Mouse (Mus musculus): ENCODE results near the gene Gm49373.
"Not testable (repeated sequence)": the region's sequence is repeated elsewhere in the genome, so short reads cannot be mapped to it uniquely, and the experiment has no call there.

Gm49373 gene

GRCm38 (mm10) chr9:21072641-21073040, 255 bp downstream of the Gm49373 start:
- peak; percentile 13 for DNase-seq (ENCODE audit: low spot score)

DNA sequence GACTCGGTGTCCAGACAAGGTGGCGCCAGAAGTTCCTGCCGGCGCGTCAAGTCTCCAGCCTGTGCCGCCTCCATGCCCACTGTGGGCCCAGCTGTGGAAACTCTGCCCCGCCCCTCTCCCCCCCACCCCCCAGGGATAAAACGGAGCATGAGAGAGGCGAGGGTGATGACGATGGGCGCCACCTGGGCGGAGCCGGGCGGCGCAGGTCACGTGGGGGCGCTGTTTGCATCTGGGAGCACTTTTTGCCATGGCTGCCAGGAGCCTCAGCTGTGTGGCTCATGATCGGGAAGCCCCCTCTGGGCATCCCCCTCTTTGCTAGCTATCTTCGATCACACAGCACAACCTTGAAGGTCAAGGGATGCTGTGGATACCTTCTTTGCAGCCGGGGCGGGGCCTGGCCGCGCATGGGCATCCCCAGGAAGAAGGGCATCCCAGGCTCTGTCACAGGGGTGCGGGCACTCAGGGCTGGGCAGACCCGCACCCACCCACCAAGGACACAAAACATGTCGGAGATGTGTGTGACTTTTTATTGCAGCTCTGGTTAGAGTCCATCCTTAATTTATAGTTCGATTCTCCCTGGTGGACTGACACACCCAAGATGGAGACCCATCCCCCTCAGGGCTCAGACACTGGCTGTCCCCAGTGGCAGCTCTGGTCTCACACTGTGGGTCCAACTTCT, 5.8 kb downstream of the Gm49373 start, which contains the start of gene Zglp1:
TSS of gene Zglp1 (minus strand) at position 88 of the 679 bp plus-strand sequence.
- no peak for DNase-seq (ENCODE audit: low spot score)

GRCm38 (mm10) chr9:21062928-21063327, 10.0 kb downstream of the Gm49373 start:
- no peak for DNase-seq (ENCODE audit: low spot score)

- no peak for DNase-seq (ENCODE audit: low spot score)
Observed at GRCm38 (mm10) chr9:21051578-21051977, 21.3 kb downstream of the Gm49373 start.

DNA sequence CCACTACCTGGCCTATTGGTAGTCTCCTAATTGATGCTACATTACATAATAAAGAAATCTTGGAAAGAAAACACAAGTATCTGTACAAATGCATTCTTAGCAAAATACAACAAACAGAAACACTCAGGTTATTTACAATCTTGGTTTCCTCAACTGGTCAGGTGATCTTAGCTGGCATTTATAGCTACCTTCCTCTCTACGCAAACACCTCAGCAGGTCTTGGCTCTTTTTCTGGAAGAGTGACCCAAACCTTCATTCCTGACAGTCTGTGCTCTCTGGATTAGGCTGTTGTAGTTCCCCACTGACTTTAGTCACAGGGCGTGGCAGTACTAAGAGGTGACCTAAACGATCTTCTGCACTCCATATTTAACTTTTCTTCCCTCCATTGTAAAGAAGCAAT, 27.7 kb downstream of the Gm49373 start:
- no peak for DNase-seq (ENCODE audit: low spot score)

- DNase-seq (ENCODE audit: low spot score) = not testable (repeated sequence)
Observed at GRCm38 (mm10) chr9:21044785-21045184, 28.1 kb downstream of the Gm49373 start.

GRCm38 (mm10) chr9:21043563-21043962, 29.3 kb downstream of the Gm49373 start:
- no peak for DNase-seq (ENCODE audit: low spot score)

DNA sequence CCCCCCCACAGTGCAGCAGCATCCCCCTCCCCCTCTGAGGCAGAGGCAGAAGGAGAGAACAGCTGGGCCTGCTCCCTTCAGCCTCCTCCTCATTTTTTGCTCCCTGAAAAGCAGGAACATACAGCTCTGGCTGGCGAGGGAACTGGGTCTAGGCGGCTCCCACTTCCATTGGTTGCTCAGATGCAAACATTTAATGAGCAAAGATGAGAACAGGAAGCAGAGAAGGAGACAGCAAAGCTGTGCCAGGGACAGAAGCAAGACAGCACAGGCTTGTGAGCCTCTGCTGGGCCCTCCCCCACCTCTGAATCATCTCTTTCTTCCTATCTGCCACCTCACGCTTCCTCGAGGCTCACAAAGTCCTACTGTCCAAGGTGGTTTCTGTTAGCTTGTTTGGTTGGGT, 31.6 kb downstream of the Gm49373 start:
- no peak for DNase-seq (ENCODE audit: low spot score)

- no peak for DNase-seq (ENCODE audit: low spot score)
Observed at GRCm38 (mm10) chr9:21039779-21040178, 33.1 kb downstream of the Gm49373 start.

GRCm38 (mm10) chr9:21037481-21037891, 35.4 kb downstream of the Gm49373 start:
- no peak for DNase-seq (ENCODE audit: low spot score)

DNA sequence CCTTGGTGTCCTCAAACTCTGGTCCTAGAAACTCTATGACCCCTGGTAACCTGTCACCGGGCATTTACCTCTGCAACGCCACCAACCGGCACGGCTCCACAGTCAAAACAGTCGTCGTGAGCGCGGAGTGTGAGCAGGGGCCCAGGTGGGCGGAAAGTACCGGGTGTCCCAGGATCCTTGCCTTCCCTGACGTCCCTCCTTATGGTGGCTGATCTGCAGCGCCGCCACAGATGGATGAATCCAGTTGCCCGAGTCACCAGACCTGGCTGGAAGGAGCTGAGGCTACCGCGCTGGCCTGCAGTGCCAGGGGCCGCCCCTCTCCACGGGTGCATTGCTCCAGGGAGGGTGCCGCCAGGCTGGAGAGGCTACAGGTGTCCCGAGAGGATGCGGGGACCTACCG, 36.2 kb downstream of the Gm49373 start:
- no peak for DNase-seq (ENCODE audit: low spot score)

- no peak for DNase-seq (ENCODE audit: low spot score)
Observed at GRCm38 (mm10) chr9:21036161-21036560, 36.7 kb downstream of the Gm49373 start.

DNA sequence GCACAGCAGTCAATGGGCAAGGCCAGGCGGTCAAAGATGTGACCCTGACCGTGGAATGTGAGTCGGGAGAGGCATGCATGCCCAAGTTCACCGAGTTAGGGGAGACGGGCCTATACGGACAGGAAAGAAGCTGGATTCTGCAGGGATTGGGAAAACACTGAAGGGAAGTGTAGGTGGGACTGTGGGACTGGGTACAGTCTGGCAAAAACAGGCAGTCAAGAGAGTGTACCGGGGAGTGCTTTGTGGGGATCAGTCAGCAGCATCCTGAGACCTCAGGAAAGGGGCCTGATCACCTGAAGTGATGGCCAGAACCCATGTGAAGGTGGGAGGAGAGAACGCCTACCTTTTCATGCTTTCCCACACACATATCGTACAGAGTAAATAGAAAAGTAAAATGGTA, 37.3 kb downstream of the Gm49373 start:
- no peak for DNase-seq (ENCODE audit: low spot score)

DNA sequence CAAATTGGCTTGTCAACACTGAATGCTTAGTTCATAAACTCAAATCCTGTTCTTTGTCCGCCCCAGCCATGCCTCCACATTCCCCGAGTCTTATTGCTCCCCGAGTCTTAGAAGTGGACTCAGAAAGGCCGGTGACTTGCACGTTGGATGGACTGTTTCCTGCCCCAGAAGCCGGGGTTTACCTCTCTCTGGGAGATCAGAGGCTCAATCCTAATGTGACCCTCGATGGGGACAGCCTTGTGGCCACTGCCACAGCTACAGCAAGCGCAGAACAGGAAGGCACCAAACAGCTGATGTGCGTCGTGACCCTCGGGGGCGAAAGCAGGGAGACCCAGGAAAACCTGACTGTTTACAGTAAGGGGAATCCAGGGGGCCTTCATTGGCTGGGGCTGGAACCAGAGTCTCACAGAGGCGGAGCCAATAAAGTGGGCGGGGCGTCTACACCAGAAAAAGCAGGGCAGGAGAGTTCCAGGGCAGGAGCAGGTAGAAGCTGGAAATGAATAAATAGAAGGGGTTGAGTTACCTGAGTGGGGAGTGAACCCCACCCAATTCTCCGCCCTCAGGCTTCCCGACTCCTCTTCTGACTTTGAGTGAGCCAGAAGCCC, 38.3 kb downstream of the Gm49373 start:
- no peak for DNase-seq (ENCODE audit: low spot score)

DNA sequence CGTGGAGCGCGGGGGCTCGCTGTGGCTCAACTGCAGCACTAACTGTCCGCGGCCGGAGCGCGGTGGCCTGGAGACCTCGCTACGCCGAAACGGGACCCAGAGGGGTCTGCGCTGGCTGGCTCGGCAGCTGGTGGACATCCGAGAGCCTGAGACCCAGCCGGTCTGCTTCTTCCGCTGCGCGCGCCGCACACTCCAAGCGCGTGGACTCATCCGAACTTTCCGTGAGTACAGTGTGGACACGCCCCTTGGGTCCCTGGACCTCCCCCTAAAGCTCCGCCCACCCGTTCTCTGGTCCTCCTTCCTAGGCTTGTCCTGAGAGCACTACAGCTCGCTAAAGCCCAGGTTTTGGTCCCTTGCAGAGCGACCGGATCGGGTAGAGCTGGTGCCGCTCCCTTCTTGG, 39.8 kb downstream of the Gm49373 start:
- DNase-seq (ENCODE audit: low spot score) = peak; percentile 75

DNA sequence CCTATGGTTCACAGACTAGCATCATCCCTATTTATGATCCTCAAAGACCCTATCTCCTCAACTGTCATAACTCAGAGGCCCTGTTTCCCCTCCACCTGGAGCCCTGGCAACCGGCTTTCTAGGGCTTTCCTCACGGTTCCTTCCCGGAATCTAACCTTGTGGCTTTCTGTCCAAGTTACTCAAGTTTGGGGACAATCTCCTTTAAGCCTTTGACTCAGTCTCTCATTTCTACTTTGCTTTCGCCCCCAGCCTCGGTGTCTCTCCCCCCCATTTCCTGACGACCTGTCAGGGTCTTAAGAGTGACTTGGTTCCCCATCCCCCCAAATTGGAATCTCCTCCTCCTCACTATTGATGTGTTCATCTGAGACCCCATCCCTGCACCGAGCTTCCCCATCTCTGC, 40.4 kb downstream of the Gm49373 start:
- DNase-seq (ENCODE audit: low spot score) = no peak

DNA sequence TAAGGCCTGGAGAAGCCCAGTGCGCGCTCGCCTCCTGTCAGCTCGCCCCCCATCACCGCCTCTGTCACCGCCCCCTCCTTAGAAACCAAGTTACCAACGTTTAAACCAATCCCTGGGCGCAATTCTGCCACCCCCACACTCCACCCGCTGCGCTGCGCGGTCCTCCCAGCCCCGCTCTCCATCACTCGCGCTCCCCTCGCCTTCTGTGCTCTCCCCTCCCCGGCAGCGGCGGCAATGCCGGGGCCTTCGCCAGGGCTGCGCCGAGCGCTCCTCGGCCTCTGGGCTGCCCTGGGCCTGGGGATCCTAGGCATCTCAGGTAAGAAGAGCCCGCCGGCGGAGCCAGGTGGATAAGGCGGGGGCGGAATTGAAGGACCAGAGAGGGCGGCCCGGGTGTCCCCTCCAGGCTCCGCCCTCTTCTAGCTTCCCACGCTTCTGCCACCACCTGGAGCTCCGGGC, 41.0 kb downstream of the Gm49373 start, which contains the start of gene Icam5:
TSS of gene Icam5 (plus strand) at position 178 of the 456 bp plus-strand sequence.
- no peak for DNase-seq (ENCODE audit: low spot score)

DNA sequence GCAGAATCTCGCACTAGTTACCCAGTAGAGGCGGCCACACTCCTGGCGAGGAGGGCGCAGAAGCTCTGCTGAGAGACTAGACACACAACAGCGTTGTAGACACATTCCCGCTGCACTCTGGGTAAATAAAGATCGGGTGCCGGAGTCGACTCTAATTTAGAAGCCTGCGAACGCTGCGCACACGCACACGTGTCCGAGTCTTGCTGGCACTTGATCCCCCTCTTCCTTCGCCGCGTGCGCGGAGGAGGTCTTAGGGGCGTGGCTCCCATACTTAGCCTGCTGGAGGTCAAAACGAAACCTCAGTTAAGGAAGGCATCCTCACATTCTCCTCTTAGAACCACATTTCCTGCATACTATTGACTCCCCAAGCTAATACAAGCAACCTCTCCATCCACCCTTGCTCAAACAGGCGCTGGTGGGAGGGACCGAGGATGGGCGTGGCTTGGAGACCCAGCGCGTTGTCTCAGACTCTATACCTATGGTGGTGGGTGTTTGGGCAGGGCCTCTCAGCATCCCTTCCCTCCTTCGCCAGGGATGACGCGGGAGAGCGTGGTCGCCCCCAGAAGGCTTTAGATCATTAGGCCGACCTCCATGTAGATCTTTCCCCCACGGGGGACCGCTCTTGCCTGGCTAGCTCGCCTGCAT, 41.5 kb downstream of the Gm49373 start:
- DNase-seq (ENCODE audit: low spot score) = no peak

DNA sequence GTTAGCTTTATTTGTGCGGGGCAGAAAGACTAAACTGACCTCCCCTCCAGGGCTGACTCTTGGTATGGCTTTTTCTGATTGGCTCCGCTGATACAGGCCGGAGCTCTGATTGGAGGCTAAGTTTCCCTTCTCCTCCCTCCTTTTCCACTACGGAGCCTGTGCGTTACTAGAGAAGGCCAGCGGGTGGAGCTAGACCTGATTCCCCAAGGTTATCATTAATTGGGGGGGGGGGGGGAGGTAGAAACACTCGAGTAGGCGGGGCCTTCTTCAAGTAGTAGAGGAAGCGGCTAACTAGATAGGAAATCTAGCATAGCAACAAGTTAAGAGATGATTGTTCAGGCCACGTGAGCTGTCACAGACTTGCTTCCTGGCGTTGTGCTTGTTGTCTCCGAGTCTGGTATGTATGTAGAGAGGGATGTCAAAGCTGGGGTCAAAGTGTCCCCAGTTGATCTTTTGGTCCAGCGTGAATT, 42.1 kb downstream of the Gm49373 start:
- peak; percentile 89 for DNase-seq (ENCODE audit: low spot score)

- DNase-seq (ENCODE audit: low spot score) = no peak
Observed at GRCm38 (mm10) chr9:21030055-21030600, 42.8 kb downstream of the Gm49373 start.

GRCm38 (mm10) chr9:21029291-21030054, 43.4 kb downstream of the Gm49373 start, which contains the start of gene Icam4:
Gene Icam4, plus strand, starts transcription at chr9:21029373.
- no peak for DNase-seq (ENCODE audit: low spot score)
